Mouse (Mus musculus): ENCODE results near the gene Gorasp1. TPM values are rescaled to one million over a fixed set of nuclear protein-coding genes. Genes with fewer than 3 reads are reported as not detected.

Gene Gorasp1
- polyA plus RNA-seq, 1 experiment from 2014 or later = 23.2 TPM

- Histone ChIP-seq H3K9ac (ENCODE audit: low read length) (no peak overlapping the region), H3K36me3 (ENCODE audit: control insufficient read depth, insufficient read depth, low read length) (no peaks in the 10 kb centered on the region), H3K27me3 (ENCODE audit: control insufficient read depth, insufficient read depth, low read length) (no peaks in the 10 kb centered on the region), H3K4me2 (ENCODE audit: low read length) (peak overlapping the region; percentile 55), H3K27ac (replicated peaks in 1 of 2; ENCODE audit: control insufficient read depth in 1 of 2, insufficient read depth in 1 of 2, low read depth in 2 of 2, low read length in 2 of 2) (no peak overlapping the region), H3K4me1 (ENCODE audit: control insufficient read depth in 2 of 2, insufficient read depth in 2 of 2, low read length in 2 of 2) (peaks cover 10 to 19% of the 10 kb centered on the region in 2 experiments; a peak in 3 of 4 replicates), H3K4me3 (ENCODE audit: control insufficient read depth in 1 of 2, insufficient read depth in 1 of 2, low read depth in 1 of 2, low read length in 2 of 2) (no peak overlapping the region), H3K9me3 (ENCODE audit: control insufficient read depth, low read length) (no peaks in the 10 kb centered on the region)
- WGBS = 67% methylated on average over 4 of the region's 4 CpGs
- no peak for ATAC-seq (ENCODE audit: insufficient number of reproducible peaks, insufficient read depth, low FRiP score, low read depth)
Measured at GRCm38 (mm10) chr9:119962216-119962615, 24.9 kb upstream of the Gorasp1 start.

- Histone ChIP-seq H3K4me1 (ENCODE audit: control insufficient read depth in 2 of 2, insufficient read depth in 2 of 2, low read length in 2 of 2) (peaks cover 8 to 12% of the 10 kb centered on the region in 2 experiments; a peak in 3 of 4 replicates), H3K27ac (replicated peaks in 1 of 2; ENCODE audit: control insufficient read depth in 1 of 2, insufficient read depth in 1 of 2, low read depth in 2 of 2, low read length in 2 of 2) (no peak overlapping the region), H3K4me2 (ENCODE audit: low read length) (no peak overlapping the region), H3K4me3 (ENCODE audit: control insufficient read depth in 1 of 2, insufficient read depth in 1 of 2, low read depth in 1 of 2, low read length in 2 of 2) (no peak overlapping the region), H3K36me3 (ENCODE audit: control insufficient read depth, insufficient read depth, low read length) (no peaks in the 10 kb centered on the region), H3K27me3 (ENCODE audit: control insufficient read depth, insufficient read depth, low read length) (no peaks in the 10 kb centered on the region), H3K9ac (ENCODE audit: low read length) (no peak overlapping the region), H3K9me3 (ENCODE audit: control insufficient read depth, low read length) (no peaks in the 10 kb centered on the region)
- no peak for ATAC-seq (ENCODE audit: insufficient number of reproducible peaks, insufficient read depth, low FRiP score, low read depth)
- WGBS = 54% methylated on average over 9 of the region's 9 CpGs
Measured at GRCm38 (mm10) chr9:119958835-119959234, 21.5 kb upstream of the Gorasp1 start.

GRCm38 (mm10) chr9:119951388-119951787 lies 14.0 kb upstream of the Gorasp1 start:
- 72% methylated on average over 9 of the region's 9 CpGs for WGBS
- H3K4me1 ChIP-seq (ENCODE audit: control insufficient read depth in 2 of 2, insufficient read depth in 2 of 2, low read length in 2 of 2) = peaks cover 0 to 2% of the 10 kb centered on the region in 2 experiments; a peak in 1 of 4 replicates
- no peaks in the 10 kb centered on the region for H3K36me3 ChIP-seq (ENCODE audit: control insufficient read depth, insufficient read depth, low read length)
- H3K4me2 ChIP-seq (ENCODE audit: low read length) = no peak overlapping the region
- H3K9me3 ChIP-seq (ENCODE audit: control insufficient read depth, low read length) = no peaks in the 10 kb centered on the region
- H3K27me3 ChIP-seq (ENCODE audit: control insufficient read depth, insufficient read depth, low read length) = no peaks in the 10 kb centered on the region
- no peak for ATAC-seq (ENCODE audit: insufficient number of reproducible peaks, insufficient read depth, low FRiP score, low read depth)
- H3K27ac ChIP-seq (replicated peaks in 1 of 2; ENCODE audit: control insufficient read depth in 1 of 2, insufficient read depth in 1 of 2, low read depth in 2 of 2, low read length in 2 of 2) = no peak overlapping the region
- no peak overlapping the region for H3K4me3 ChIP-seq (ENCODE audit: control insufficient read depth in 1 of 2, insufficient read depth in 1 of 2, low read depth in 1 of 2, low read length in 2 of 2)
- no peak overlapping the region for H3K9ac ChIP-seq (ENCODE audit: low read length)

- H3K4me1 ChIP-seq (ENCODE audit: control insufficient read depth in 2 of 2, insufficient read depth in 2 of 2, low read length in 2 of 2) = peaks cover 0 to 2% of the 10 kb centered on the region in 2 experiments; a peak in 1 of 4 replicates
- H3K4me2 ChIP-seq (ENCODE audit: low read length) = no peak overlapping the region
- WGBS = 46% methylated on average over 6 of the region's 6 CpGs
- H3K27me3 ChIP-seq (ENCODE audit: control insufficient read depth, insufficient read depth, low read length) = no peaks in the 10 kb centered on the region
- no peaks in the 10 kb centered on the region for H3K9me3 ChIP-seq (ENCODE audit: control insufficient read depth, low read length)
- H3K27ac ChIP-seq (replicated peaks in 1 of 2; ENCODE audit: control insufficient read depth in 1 of 2, insufficient read depth in 1 of 2, low read depth in 2 of 2, low read length in 2 of 2) = no peak overlapping the region
- H3K4me3 ChIP-seq (ENCODE audit: control insufficient read depth in 1 of 2, insufficient read depth in 1 of 2, low read depth in 1 of 2, low read length in 2 of 2) = no peak overlapping the region
- H3K36me3 ChIP-seq (ENCODE audit: control insufficient read depth, insufficient read depth, low read length) = no peaks in the 10 kb centered on the region
- H3K9ac ChIP-seq (ENCODE audit: low read length) = no peak overlapping the region
- ATAC-seq (ENCODE audit: insufficient number of reproducible peaks, insufficient read depth, low FRiP score, low read depth) = no peak
Measured at GRCm38 (mm10) chr9:119950434-119950833, 13.1 kb upstream of the Gorasp1 start.

- 29% methylated on average over 3 of the region's 3 CpGs for WGBS
- no peak for ATAC-seq (ENCODE audit: insufficient number of reproducible peaks, insufficient read depth, low FRiP score, low read depth)
Measured at GRCm38 (mm10) chr9:119948804-119949203, 11.4 kb upstream of the Gorasp1 start.

GRCm38 (mm10) chr9:119945173-119945900 lies 8.0 kb upstream of the Gorasp1 start:
- Histone ChIP-seq H3K9ac (ENCODE audit: low read length) (no peak overlapping the region), H3K36me3 (ENCODE audit: control insufficient read depth, insufficient read depth, low read length) (no peaks in the 10 kb centered on the region), H3K4me2 (ENCODE audit: low read length) (no peak overlapping the region), H3K27me3 (ENCODE audit: control insufficient read depth, insufficient read depth, low read length) (no peaks in the 10 kb centered on the region), H3K27ac (replicated peaks in 1 of 2; ENCODE audit: control insufficient read depth in 1 of 2, insufficient read depth in 1 of 2, low read depth in 2 of 2, low read length in 2 of 2) (no peak overlapping the region), H3K4me3 (ENCODE audit: control insufficient read depth in 1 of 2, insufficient read depth in 1 of 2, low read depth in 1 of 2, low read length in 2 of 2) (no peak overlapping the region), H3K4me1 (ENCODE audit: control insufficient read depth in 2 of 2, insufficient read depth in 2 of 2, low read length in 2 of 2) (peaks cover 0 to 2% of the 10 kb centered on the region in 2 experiments; a peak in 1 of 4 replicates), H3K9me3 (ENCODE audit: control insufficient read depth, low read length) (no peaks in the 10 kb centered on the region)
- ATAC-seq (ENCODE audit: insufficient number of reproducible peaks, insufficient read depth, low FRiP score, low read depth) = no peak
- WGBS = 66% methylated on average over 12 of the region's 12 CpGs

More at GRCm38 (mm10) chr9:119948804-119949203, 11.4 kb upstream of the Gorasp1 start:
- Histone ChIP-seq H3K27ac (replicated peaks in 1 of 2; ENCODE audit: control insufficient read depth in 1 of 2, insufficient read depth in 1 of 2, low read depth in 2 of 2, low read length in 2 of 2) (no peak overlapping the region), H3K9ac (ENCODE audit: low read length) (no peak overlapping the region), H3K4me3 (ENCODE audit: control insufficient read depth in 1 of 2, insufficient read depth in 1 of 2, low read depth in 1 of 2, low read length in 2 of 2) (no peak overlapping the region), H3K4me2 (ENCODE audit: low read length) (no peak overlapping the region), H3K27me3 (ENCODE audit: control insufficient read depth, insufficient read depth, low read length) (no peaks in the 10 kb centered on the region), H3K9me3 (ENCODE audit: control insufficient read depth, low read length) (no peaks in the 10 kb centered on the region), H3K4me1 (ENCODE audit: control insufficient read depth in 2 of 2, insufficient read depth in 2 of 2, low read length in 2 of 2) (peaks cover 0 to 2% of the 10 kb centered on the region in 2 experiments; a peak in 1 of 4 replicates), H3K36me3 (ENCODE audit: control insufficient read depth, insufficient read depth, low read length) (no peaks in the 10 kb centered on the region)

- no peak overlapping the region for H3K4me2 ChIP-seq (ENCODE audit: low read length)
- no peak overlapping the region for H3K27ac ChIP-seq (replicated peaks in 1 of 2; ENCODE audit: control insufficient read depth in 1 of 2, insufficient read depth in 1 of 2, low read depth in 2 of 2, low read length in 2 of 2)
- H3K9me3 ChIP-seq (ENCODE audit: control insufficient read depth, low read length) = no peaks in the 10 kb centered on the region
- no peak overlapping the region for H3K9ac ChIP-seq (ENCODE audit: low read length)
- H3K27me3 ChIP-seq (ENCODE audit: control insufficient read depth, insufficient read depth, low read length) = no peaks in the 10 kb centered on the region
- H3K4me1 ChIP-seq (ENCODE audit: control insufficient read depth in 2 of 2, insufficient read depth in 2 of 2, low read length in 2 of 2) = peaks cover 0 to 2% of the 10 kb centered on the region in 2 experiments; a peak in 1 of 4 replicates
- no peaks in the 10 kb centered on the region for H3K36me3 ChIP-seq (ENCODE audit: control insufficient read depth, insufficient read depth, low read length)
- WGBS = 77% methylated on average over 1 of the region's 1 CpGs
- no peak overlapping the region for H3K4me3 ChIP-seq (ENCODE audit: control insufficient read depth in 1 of 2, insufficient read depth in 1 of 2, low read depth in 1 of 2, low read length in 2 of 2)
- ATAC-seq (ENCODE audit: insufficient number of reproducible peaks, insufficient read depth, low FRiP score, low read depth) = no peak
Measured at GRCm38 (mm10) chr9:119943326-119943725, 6.0 kb upstream of the Gorasp1 start.
